Mouse (Mus musculus): Measurements from ENCODE around the gene Xylt1. TPM values are rescaled to one million over a fixed set of nuclear protein-coding genes. Genes with fewer than 3 reads are reported as not detected.

Gene Xylt1
- polyA plus RNA-seq, 1 experiment from 2014 or later, result 0.52 TPM

DNA sequence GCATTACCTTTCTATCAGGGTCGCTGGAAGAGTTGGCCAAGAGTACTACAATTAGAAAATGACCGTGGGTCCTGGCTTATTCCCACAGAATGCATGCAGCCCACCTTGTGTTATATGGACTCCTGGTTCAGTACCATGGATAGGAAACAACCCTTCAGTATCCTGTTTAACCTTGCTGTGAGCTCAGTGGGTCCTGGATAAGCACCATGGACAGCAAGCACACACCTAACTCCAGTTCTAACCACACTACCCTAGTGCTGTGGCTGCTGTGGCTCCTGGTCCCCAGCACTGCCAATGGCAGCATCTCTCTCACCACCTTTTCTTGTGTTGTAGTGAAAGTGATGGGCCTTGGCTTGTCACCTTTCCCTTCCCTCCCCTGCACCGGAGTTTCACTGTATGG lies 255.9 kb downstream of the Xylt1 start:
- 73% methylated on average over 3 of the region's 3 CpGs for WGBS
- Histone ChIP-seq H3K4me3 (ENCODE audit: low read depth, low read length) (no peak overlapping the region), H3K36me3 (ENCODE audit: control insufficient read depth, insufficient read depth) (no peaks in the 10 kb centered on the region), H3K27ac (ENCODE audit: low read depth, low read length) (no peak overlapping the region), H3K4me1 (replicated peaks; ENCODE audit: control insufficient read depth, insufficient read depth, low read length) (no peaks in the 10 kb centered on the region), H3K4me2 (replicated peaks; ENCODE audit: low read depth) (no peak overlapping the region), H3K9ac (ENCODE audit: low read depth, low read length) (no peak overlapping the region), H3K9me3 (ENCODE audit: control insufficient read depth) (no peaks in the 10 kb centered on the region), H3K27me3 (replicated peaks; ENCODE audit: control insufficient read depth, insufficient read depth, low read length) (no peaks in the 10 kb centered on the region)
- no peak for TF ChIP-seq CTCF (IDR thresholded peaks at IDR 0.05; ENCODE audit: low read depth)
- ATAC-seq, result no peak

DNA sequence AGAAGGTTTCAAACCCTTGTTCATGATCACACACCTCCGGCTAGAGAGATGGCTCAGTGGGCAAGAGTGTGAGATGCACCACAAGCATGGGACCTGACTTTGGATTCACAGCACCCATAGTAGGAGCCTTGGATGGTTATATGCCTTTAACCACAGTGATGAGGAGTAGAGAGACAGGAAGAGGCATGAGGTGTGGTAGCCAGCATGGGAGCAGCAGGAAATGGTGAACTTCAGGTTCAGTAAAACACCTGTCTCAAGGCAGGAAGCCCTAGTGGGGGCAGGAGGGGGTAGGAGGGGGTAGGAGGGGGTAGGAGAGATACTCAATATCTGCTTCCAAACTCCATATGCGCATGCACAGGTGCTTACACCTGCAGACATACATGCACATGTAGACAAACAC lies 257.2 kb downstream of the Xylt1 start:
- Histone ChIP-seq H3K4me3 (ENCODE audit: low read depth, low read length) (no peak overlapping the region), H3K4me2 (replicated peaks; ENCODE audit: low read depth) (no peak overlapping the region), H3K36me3 (ENCODE audit: control insufficient read depth, insufficient read depth) (no peaks in the 10 kb centered on the region), H3K9ac (ENCODE audit: low read depth, low read length) (no peak overlapping the region), H3K27ac (ENCODE audit: low read depth, low read length) (no peak overlapping the region), H3K4me1 (replicated peaks; ENCODE audit: control insufficient read depth, insufficient read depth, low read length) (no peaks in the 10 kb centered on the region), H3K27me3 (replicated peaks; ENCODE audit: control insufficient read depth, insufficient read depth, low read length) (no peaks in the 10 kb centered on the region), H3K9me3 (ENCODE audit: control insufficient read depth) (no peaks in the 10 kb centered on the region)
- no peak for TF ChIP-seq CTCF (IDR thresholded peaks at IDR 0.05; ENCODE audit: low read depth)
- WGBS, result 94% methylated on average over 2 of the region's 2 CpGs
- no peak for ATAC-seq

DNA sequence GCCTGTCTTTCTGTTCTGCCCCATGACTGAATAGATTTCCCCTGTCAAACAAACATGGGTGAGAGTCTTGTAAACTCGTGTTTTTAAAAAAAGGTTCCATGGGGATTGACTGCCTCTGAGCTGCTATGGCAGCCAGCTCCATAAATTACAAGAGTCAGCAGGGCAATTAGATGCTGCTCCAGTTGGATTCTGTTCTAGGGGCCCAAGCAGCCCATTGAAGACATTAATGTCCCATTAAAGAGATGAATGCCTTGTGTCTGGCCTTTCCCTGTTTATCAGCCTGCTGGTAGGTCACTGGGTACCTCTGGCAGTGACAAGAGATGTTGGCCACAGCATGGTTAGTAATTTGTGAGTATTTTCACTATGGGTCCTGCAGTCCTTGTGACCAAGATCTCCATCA lies 271.9 kb downstream of the Xylt1 start:
- Histone ChIP-seq H3K27me3 (replicated peaks; ENCODE audit: control insufficient read depth, insufficient read depth, low read length) (no peaks in the 10 kb centered on the region), H3K4me1 (replicated peaks; ENCODE audit: control insufficient read depth, insufficient read depth, low read length) (no peaks in the 10 kb centered on the region), H3K4me3 (ENCODE audit: low read depth, low read length) (no peak overlapping the region), H3K9ac (ENCODE audit: low read depth, low read length) (no peak overlapping the region), H3K27ac (ENCODE audit: low read depth, low read length) (no peak overlapping the region), H3K9me3 (ENCODE audit: control insufficient read depth) (no peaks in the 10 kb centered on the region), H3K36me3 (ENCODE audit: control insufficient read depth, insufficient read depth) (no peaks in the 10 kb centered on the region), H3K4me2 (replicated peaks; ENCODE audit: low read depth) (no peak overlapping the region)
- WGBS, result 38% methylated on average over 1 of the region's 1 CpGs
- no peak for ATAC-seq
- TF ChIP-seq CTCF (IDR thresholded peaks at IDR 0.05; ENCODE audit: low read depth), result no peak

DNA sequence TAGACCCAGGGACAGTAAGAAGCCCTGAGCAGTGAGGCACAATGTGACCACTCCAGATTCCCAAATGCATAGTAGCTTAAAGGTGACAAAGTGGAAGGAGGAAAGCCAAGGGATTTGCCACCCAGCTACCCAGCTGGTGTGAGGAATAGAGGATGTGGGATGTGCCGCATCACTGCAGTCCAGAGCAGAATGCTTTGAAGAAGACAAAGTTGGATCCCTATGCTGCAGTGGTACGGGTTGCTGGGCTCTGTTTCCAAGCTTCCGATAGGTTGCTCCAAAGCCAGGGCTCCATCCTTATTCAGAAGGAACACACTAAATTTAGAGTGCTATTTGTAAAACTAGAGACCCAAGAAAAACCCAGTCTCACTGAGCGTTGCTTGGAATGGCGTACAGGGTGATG lies 275.0 kb downstream of the Xylt1 start:
- no peaks in the 10 kb centered on the region for H3K4me1 ChIP-seq (replicated peaks; ENCODE audit: control insufficient read depth, insufficient read depth, low read length)
- H3K27me3 ChIP-seq (replicated peaks; ENCODE audit: control insufficient read depth, insufficient read depth, low read length), result no peaks in the 10 kb centered on the region
- 98% methylated on average over 5 of the region's 5 CpGs for WGBS
- H3K4me2 ChIP-seq (replicated peaks; ENCODE audit: low read depth), result no peak overlapping the region
- H3K36me3 ChIP-seq (ENCODE audit: control insufficient read depth, insufficient read depth), result no peaks in the 10 kb centered on the region
- no peak overlapping the region for H3K4me3 ChIP-seq (ENCODE audit: low read depth, low read length)
- H3K9ac ChIP-seq (ENCODE audit: low read depth, low read length), result no peak overlapping the region
- no peak for ATAC-seq
- TF ChIP-seq CTCF (IDR thresholded peaks at IDR 0.05; ENCODE audit: low read depth), result no peak
- no peaks in the 10 kb centered on the region for H3K9me3 ChIP-seq (ENCODE audit: control insufficient read depth)
- H3K27ac ChIP-seq (ENCODE audit: low read depth, low read length), result no peak overlapping the region

DNA sequence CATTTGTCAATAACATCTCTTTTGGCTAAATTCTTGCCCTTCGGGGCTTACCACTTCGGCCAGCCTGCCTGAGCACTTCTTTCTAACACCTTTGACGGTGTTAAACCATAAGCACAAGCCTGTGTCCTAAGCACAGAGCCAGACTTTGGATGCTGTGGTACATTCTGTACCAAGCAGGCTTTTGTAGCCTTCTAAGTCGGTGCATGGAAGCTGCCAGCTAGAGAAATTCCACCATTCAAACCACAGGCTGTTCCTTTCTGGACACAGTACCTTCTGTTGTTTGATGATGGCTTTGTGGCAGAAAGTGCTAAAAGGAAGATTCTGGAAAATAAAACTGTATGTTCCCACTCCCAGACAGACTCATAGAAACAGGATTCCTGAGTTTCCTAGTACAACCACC lies 277.4 kb downstream of the Xylt1 start:
- 92% methylated on average over 4 of the region's 4 CpGs for WGBS
- no peaks in the 10 kb centered on the region for H3K36me3 ChIP-seq (ENCODE audit: control insufficient read depth, insufficient read depth)
- H3K9ac ChIP-seq (ENCODE audit: low read depth, low read length), result no peak overlapping the region
- TF ChIP-seq CTCF (IDR thresholded peaks at IDR 0.05; ENCODE audit: low read depth), result no peak
- no peaks in the 10 kb centered on the region for H3K27me3 ChIP-seq (replicated peaks; ENCODE audit: control insufficient read depth, insufficient read depth, low read length)
- no peak for ATAC-seq
- no peak overlapping the region for H3K4me2 ChIP-seq (replicated peaks; ENCODE audit: low read depth)
- no peak overlapping the region for H3K4me3 ChIP-seq (ENCODE audit: low read depth, low read length)
- H3K27ac ChIP-seq (ENCODE audit: low read depth, low read length), result no peak overlapping the region
- H3K9me3 ChIP-seq (ENCODE audit: control insufficient read depth), result no peaks in the 10 kb centered on the region
- H3K4me1 ChIP-seq (replicated peaks; ENCODE audit: control insufficient read depth, insufficient read depth, low read length), result no peaks in the 10 kb centered on the region

DNA sequence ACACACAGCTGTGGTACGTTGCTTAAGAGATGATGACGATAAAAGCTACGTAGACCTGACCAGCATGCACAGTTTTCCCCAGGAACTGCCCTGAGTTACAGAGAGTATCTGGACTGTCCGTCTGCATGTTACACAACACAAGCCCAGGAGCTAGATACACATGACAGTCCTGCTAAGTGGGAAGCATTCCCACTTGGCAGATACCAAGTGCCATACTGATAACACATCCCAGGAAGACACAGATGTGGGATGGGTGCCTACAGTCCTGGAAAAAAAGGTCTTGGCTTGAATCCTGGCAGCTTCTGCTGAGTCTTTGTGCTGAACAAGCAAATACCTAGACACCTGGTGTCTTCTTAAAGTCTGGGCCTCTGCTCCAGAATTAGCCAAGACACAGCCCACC lies 278.0 kb downstream of the Xylt1 start:
- TF ChIP-seq CTCF (IDR thresholded peaks at IDR 0.05; ENCODE audit: low read depth), result no peak
- H3K4me1 ChIP-seq (replicated peaks; ENCODE audit: control insufficient read depth, insufficient read depth, low read length), result no peaks in the 10 kb centered on the region
- H3K27ac ChIP-seq (ENCODE audit: low read depth, low read length), result no peak overlapping the region
- H3K9me3 ChIP-seq (ENCODE audit: control insufficient read depth), result no peaks in the 10 kb centered on the region
- no peak overlapping the region for H3K4me3 ChIP-seq (ENCODE audit: low read depth, low read length)
- H3K9ac ChIP-seq (ENCODE audit: low read depth, low read length), result no peak overlapping the region
- H3K36me3 ChIP-seq (ENCODE audit: control insufficient read depth, insufficient read depth), result no peaks in the 10 kb centered on the region
- no peaks in the 10 kb centered on the region for H3K27me3 ChIP-seq (replicated peaks; ENCODE audit: control insufficient read depth, insufficient read depth, low read length)
- WGBS, result 91% methylated on average over 4 of the region's 4 CpGs
- H3K4me2 ChIP-seq (replicated peaks; ENCODE audit: low read depth), result no peak overlapping the region
- no peak for ATAC-seq

DNA sequence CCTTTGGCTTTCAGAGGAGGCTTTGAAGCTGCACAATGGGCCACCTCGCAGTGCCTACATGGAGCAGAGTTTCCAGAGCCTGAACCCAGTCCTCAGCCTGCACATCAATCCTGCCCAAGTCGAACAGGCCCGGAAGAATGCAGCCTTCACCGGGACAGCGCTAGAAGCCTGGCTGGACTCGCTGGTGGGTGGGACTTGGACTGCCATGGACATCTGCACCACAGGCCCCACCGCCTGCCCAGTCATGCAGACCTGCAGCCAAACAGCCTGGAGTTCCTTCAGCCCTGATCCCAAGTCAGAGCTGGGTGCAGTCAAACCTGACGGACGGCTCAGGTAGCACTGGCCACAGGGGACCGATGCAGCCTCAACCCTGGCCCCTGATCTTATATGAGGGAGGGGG lies 286.5 kb downstream of the Xylt1 start:
- no peak overlapping the region for H3K27ac ChIP-seq (ENCODE audit: low read depth, low read length)
- H3K9me3 ChIP-seq (ENCODE audit: control insufficient read depth), result no peaks in the 10 kb centered on the region
- ATAC-seq, result no peak
- no peaks in the 10 kb centered on the region for H3K27me3 ChIP-seq (replicated peaks; ENCODE audit: control insufficient read depth, insufficient read depth, low read length)
- no peaks in the 10 kb centered on the region for H3K4me1 ChIP-seq (replicated peaks; ENCODE audit: control insufficient read depth, insufficient read depth, low read length)
- WGBS, result 89% methylated on average over 10 of the region's 10 CpGs
- H3K9ac ChIP-seq (ENCODE audit: low read depth, low read length), result no peak overlapping the region
- H3K36me3 ChIP-seq (ENCODE audit: control insufficient read depth, insufficient read depth), result no peaks in the 10 kb centered on the region; the same call in 1 of the 2 replicates
- TF ChIP-seq CTCF (IDR thresholded peaks at IDR 0.05; ENCODE audit: low read depth), result no peak
- H3K4me2 ChIP-seq (replicated peaks; ENCODE audit: low read depth), result no peak overlapping the region
- H3K4me3 ChIP-seq (ENCODE audit: low read depth, low read length), result no peak overlapping the region

Measured in intestine, postnatal 0 days (tissue).